Mouse (Mus musculus) cerebellum, adult 11 months (tissue): ENCODE results near the gene Nucks1.

Source experiments
- DNase-seq: peaks from one replicate; pipeline ENCODE4 v3.0.0; 2022

Nucks1 gene

DNA sequence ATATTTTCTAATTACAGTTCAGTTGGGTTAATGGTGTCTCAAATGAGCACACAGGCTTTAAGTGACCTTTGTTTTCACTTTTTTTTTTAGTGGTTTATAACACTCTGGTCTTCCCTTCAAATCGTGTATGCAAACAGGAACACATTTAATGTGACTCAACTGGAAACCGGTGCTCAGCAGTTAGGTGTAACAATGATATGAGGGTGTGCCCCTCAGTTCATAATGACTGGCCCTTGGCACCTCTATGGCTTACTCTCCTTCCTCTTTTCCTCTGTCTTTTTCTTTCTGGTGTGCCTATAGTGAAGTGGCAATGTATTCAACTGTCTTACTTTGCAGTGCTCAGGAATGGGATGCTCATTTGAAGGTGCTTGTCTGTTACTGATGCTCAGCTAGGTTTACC is 23.1 kb downstream of the Nucks1 start:
- DNase-seq: no peak

DNA sequence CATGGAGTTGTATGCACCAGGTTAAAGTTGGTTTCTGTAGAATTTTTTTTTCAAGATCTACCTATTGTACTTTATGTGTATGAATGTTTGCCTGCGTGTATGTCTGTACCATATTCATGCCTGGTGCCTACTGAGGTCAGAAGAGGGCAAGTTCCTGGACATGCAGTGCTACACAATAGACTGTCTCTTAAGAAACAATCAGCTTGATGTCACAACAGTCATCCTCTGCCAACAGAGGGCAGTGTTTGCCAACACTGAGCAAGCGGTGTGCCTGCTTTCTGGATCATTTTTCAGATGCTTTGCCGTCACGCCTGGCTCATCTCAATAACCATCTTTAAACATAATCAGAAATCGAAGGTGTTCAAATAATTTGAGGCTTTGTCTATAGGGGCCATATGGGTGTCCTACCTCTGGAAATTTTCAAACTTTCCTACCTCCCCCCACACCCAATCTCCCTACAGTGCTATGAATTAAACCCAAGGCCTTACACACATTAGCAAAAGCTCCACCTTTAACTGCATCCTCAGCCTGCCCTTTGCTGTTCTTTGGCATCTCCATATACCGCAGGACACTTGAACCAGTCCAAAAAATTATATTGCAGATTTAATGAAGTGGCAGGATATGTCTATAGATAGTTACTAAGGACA is 27.4 kb downstream of the Nucks1 start:
- DNase-seq: peak; percentile 44

DNA sequence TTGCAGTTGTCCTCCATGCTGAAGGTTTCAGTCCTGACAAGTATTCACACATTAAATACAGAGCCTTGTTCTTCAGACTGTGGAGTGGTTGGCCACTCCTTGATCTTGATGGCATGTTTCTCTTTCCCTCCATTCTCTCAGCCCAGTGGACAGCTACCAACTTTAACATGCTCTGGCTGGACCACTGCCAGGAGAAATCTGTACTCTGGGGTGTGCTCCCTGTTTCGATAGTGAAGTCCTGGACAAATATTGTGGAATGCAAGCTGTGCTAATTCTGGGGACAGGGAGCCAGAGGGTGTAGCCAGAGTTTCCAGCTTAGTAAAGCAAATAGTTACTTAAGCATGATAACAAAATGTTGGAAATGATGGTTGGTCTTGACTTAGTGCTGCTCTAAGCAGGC is 28.5 kb downstream of the Nucks1 start:
- no peak for DNase-seq

DNA sequence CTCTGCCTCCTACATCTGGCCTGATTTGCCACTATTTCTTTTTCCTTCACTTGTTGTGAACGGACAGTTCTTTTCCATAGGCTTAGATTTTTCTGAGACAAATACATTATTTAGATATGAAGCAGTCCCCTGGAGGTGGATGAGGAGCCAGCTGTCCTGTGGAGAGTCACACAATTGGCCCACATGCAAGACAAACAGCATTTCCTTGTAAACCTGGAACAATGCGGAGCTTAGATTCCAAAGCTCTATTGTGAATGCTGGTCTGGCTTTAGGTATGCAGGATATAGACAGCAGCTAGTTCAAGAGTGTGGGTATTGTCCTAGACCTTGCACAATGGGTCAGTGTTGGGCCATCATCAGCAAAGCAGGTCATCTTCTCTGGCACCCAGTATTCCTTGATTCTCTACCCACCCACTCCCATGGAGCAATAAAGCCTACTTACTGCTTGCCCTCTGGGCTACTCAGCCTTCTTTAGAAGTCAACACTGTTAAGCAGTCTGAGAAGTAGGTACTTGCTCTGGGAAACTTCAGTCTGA is 30.4 kb downstream of the Nucks1 start:
- DNase-seq: no peak

DNA sequence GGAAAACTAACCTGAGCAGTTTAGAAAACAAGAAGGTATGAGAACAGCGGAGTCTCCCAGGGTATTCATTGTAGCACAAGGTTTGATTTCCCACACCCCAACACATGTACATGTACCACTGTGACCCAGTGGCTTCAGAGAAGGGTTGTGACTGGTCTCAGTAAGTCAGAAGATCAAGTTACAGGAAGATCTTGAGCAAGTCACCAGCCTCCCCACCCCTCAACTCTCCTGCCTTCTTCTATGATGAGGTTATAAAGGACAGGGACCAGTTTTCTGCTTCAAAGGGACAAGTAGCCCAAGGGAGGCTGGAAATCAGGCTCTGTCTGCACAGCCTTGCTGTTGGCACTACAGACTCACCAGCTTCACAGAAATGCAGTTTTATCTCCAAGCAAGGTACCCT is 31.2 kb downstream of the Nucks1 start:
- no peak for DNase-seq

DNA sequence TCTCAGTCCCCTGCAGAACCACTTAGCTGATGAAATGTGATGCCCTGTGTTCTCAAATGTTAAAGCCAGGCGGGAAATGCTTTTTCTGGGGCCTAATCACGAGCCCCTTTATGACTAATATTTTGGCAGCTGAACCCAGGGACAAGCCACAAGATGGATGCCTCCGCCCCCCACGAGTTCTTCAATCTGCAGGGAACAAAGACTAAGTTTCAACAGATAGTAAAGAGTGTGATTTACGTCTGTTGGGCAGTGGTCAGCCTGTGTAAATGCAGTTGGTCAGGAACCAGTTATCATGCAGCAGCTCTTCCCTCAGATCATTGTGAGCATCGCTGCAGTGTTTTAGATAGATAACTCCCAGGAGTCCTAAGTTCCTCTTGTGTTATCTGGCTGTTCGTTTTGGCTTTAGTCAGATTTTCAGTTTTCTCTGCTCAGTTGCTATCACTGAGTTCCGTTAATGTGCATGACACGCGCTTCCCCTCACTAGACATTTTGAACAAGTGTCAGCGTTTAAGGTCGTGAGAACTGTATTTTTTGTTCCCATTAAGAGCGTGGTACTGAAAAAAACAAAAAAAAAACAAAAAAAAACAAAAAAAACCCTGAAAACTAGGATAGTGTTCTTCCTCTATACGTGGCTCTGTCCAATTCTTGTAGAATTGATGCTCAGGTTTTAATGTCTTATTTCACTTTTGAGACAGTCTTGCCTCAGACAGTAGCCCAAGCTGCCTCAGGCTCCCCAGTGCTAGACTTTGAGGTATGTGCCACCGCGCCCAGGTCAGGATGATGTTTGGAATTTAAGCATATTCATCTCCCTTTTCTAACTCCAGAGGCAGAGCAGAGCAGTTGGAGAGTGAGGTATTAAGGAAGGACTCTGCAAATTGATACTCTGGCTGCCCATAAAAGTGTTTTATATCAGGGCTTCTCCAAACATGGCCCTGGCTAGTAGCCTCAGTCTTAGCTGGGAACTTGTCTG is 32.6 kb downstream of the Nucks1 start:
- DNase-seq: no peak

DNA sequence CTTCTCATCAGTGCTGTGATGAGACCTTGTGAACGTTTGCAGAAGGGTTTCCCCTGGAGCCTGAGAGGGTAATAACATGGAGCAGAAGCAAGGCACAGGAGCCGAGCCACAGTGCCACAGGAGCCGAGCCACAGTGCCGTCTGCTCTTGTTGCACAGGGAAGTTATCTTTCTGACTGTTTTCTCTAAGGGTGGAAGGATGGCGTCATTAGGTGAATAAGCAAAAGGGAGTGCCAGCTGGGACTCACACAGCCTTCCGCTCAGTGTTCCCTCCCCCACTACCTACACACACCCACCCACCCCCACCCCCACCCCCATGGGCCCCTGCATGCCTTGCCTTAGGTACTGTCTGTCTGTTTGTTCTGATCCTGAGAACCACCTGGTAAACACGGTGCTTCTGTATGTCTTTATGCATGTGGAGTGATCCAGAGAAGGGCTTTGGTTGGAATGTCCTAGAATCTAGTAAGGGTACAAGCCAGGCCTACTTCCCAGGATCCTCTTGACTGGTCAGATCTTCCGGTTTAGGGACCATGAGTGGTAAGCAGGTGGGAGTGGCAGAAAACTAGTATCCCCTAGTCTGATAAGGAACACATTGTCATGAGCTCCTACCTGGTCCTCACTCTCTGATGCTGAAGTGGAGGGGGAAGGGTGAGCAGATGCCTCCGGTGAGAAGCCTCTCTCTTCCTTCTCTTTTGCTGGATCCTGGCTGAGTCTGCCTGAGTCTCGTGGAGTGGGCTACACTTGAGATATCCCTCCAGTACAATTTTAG is 35.5 kb downstream of the Nucks1 start:
- no peak for DNase-seq

DNA sequence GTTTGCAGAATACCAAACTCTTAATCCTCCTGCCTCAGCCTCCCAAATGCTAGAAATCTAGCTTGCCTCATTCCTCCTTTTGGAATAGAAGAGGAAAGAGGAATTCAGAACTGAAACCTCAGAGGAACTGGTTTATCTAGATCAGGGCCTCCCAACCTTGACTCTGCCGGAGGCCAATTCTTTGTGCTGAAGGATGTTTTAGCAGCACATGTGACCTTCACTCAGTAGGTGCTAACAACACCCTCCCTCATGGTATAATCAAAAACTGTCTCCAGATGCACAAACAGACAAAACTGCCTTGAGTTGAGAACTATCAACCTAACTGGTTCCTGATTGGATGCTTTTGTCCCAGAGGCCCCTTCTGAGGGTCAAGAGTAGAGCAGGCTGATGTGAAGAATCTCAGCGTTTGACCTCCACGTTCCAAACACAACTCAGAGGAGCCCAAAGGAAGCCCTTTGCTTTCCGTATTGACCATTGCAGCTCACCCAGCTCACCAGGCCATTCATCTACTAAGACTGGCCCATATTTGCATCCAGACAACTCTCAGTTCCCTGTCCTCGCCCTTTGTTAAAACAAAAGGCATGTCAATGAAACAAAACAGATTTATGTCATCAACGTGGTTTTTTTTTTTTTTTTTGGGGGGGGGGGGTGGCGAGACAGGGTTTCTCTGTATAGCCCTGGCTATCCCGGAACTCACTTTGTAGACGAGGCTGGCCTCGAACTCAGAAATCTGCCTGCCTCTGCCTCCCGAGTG is 36.3 kb downstream of the Nucks1 start:
- DNase-seq: no peak

DNA sequence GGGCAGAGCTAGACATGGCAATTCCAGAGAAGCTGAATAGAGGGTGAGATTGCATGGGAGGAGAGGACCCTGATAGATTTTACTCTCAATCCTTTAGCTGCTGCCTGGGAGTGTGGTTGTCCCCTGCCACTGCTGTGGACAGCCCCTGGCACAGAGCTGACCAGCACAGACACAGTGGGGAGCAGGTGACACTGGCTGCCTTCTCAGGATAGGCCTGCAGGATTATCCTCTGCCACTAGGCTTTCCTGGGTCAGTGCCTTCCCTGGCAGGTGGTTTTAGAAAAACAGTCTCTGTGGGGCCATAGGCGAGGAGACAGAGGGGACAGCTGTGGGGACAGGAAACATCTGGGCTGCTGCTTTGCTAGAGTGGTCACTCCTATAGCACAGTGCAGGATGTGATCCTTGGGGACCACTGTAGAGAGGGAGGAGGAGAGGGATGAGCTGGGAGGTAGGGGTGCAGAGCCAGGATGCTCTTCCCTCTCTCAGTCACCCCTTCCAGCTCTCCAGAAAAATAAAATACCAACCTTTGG is 37.7 kb downstream of the Nucks1 start:
- no peak for DNase-seq

DNA sequence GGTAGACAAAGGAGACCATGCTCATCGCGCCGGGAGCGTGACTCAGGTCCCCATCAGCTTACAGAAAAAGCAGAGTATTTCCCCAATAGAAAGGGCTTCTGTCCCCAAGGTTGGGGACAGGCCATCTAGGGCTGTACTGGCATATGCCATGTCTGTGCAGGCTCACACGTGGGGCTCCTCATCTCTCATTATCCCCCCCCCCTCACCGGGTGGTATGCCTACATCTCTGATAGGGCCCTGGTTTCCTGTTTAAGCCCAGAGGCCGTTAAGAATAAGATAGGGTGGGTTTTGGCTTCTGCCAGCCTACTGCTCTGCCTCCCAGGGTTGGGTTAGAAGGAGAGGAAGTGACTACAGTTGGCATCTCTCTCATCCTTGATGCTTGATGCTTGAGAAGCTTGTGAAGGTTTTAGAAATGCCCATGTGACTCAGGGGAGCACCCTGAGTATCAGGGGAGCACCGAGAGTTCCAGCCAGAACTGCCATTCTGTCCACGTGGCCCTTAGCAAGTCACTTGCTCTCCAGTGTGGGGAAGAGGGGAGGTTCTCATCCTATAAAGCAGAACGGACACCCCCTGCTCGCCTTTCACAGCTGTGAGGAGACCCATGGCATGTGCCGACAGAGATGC is 44.0 kb downstream of the Nucks1 start:
- no peak for DNase-seq

DNA sequence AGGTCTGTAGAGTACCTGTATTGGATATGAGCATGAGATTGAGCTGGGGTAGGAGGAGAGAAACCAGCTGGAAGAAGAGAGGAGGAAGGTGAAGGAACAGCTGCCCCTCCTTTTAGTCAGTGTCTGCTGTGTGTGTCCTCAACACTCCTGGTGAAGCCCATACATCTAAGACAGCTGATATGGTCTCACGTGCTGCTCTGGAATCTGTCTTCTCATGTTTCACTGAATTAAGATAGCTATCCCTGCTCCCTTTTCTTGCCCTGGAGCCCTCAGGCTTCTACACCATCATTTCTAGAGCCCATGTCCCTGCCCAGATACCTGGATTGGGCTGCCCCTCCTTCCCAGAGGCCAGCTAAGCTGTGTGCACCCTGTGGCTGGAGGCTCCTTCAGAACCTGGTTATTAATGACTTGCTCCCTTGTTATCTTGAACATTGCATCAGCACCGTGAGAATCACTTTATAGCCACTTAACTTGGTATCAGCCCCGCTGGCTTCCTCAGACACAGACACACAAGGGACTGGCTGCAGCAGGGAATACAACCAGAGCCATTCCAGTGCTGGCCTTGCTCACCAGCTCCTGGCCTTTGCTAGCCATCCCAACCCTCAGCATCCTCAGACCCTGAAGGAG is 44.9 kb downstream of the Nucks1 start:
- no peak for DNase-seq

DNA sequence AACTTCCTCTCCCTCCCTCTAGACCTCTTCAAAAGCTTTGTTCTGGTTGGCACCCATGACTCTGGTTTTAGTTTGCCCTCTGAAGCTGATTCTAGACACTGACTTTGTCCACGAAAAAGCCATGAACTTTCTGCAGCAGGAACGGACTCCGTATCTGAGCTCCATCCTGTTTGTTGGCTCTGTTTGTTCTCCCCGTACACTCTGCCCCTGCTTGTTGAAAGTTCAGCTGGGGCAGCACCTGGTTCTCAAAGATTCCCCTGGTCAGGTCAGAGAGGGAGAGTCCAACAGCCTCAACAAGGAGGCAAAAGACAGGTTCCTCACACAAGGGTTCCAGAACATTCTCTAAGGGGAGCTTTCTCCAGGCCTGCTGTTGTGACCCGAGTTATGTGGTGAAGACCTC is 47.1 kb downstream of the Nucks1 start:
- no peak for DNase-seq

DNA sequence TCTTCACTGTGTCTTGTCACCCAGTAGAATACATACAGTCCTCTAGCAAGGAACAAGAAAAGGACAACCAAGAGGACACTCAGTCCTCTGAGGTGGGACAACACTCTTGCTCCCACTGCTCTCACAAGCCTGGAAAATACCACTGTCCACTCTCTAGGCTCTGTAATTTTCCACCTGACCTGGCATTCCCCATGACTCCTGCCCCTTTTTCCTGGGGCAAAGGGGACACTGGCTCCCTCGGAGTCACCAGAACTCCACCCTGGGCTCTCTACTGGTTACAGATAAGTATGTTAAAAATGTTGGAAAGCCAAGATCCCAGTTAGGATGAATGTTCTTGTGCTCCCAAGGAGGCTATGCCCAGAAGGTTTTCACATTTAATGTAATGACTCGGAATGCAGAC is 50.7 kb downstream of the Nucks1 start:
- DNase-seq: no peak

DNA sequence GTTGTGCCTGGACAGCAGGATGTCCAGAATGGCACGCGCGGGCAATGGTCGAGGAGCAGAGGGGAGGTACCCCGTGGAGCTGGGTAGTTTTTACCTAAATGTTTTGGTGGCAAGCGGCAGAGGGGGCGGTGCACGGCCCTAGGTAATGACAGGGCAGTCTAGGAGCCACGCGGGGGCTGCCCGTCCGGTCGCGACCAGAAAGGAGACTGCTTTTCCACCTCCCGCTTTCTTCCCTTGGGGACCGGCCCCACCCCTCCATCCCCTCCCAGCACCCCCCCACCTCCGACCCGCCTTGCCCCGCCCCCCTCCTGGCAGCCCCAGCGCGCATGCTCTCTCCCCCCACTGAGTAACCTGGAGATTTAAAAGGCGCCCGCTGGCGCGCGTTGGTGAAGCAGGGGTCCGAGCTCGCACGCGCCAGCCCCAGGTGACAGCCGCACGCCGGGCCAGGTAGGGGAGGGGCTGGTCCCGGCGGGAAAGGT is 52.3 kb downstream of the Nucks1 start, which contains the start of gene Slc45a3:
Slc45a3 (plus strand) TSS at position 362 of the 479 bp plus-strand sequence.
- DNase-seq: no peak

DNA sequence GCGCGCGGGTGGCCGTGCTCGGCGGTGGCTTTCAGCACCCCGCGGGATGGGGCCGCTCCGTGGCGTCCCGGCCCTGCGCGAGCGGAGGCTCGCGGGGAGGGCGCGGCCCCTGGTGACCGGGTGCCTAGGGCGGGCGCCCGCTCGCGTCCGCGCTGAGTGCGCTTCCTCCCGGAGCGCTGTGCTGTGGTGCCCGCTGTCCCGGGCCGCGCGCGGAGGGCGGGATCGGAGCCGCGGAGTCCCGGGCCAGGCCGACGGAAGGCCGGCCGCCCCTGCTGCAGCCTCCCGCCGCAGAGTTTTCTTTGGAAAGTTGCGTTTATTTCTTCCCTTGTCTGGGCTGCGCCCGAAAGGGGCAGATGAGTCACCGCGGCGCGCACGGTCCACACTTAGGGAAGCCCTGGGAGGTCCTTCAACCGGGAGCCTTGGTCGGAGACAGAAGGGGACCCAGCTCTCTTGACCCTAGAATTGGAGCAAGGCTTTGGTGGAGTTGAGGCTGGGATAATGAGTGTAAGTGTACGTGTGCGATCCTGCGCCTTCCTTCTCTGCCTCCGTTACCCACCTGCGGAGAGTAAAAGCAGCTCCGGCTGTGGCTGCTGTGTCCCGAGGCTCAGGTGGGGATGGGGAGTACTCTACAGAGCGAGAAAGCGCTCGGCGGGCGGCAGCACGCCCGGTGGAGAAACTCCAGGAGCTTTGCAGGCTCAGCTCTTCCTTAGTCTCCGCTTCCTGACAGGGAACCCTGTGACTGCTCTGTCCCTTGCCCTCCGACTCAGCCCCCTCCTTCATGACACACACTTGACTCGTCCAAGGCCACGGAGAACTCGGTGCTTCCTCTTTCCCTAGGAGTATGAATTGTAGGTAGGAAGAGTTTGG is 53.0 kb downstream of the Nucks1 start:
- DNase-seq: peak; percentile 1

DNA sequence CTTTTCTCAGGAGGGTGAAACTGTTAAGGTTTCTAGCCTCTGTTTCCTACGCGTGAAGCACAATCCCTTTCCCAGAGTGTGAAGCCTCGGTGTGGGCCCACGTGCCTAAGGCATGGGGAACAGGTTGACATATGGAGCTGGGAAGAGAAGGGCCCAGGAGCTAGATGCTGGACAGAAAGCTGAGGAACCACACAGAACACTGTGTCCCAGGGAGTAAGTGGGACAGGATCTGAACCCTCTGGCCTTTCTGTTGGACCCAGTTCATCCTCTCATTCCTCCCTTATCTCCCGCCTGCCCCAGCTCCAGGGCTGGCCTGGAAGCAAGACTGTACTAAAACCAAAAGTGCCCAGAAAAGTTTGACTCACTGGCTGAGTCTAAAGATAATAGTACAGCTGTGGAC is 53.8 kb downstream of the Nucks1 start:
- DNase-seq: no peak

DNA sequence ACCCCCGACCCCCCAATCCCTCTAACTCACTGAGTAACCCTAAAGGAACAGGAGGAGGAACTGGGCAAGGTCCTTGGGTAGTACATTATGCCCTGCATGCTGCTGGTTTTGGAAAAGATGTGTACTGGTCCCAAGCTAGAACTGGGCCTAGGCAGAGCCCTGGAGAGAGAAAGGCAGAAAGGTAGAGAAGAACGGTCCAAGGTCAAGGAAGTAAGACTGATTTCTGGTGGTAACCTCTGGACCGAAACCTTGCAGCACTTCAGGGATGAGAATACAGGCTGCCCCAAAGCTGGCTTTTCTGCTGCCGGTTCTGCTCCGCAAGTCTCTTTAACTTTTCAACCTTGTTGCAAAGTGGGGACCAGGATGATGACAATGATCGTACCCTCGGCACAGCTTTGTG is 54.2 kb downstream of the Nucks1 start:
- DNase-seq: no peak

DNA sequence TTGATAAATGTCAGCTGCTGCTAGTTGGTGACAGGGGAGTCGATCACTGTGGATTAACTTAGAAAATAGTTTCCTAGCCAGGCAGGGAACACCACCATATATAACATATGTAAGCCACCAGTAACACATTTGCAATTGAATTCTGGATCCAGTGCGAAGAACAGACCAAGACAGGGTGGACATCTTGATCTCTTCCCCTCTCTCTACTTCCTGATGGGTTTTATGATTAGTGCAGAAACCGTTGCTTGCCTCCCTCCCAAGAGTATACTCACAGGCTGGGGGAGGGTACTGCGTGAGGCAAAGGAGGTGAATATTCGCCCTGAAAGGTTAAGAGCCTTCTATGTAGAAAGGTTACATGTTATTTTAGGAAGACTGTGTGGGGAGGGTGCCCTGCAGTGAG is 55.5 kb downstream of the Nucks1 start:
- no peak for DNase-seq

DNA sequence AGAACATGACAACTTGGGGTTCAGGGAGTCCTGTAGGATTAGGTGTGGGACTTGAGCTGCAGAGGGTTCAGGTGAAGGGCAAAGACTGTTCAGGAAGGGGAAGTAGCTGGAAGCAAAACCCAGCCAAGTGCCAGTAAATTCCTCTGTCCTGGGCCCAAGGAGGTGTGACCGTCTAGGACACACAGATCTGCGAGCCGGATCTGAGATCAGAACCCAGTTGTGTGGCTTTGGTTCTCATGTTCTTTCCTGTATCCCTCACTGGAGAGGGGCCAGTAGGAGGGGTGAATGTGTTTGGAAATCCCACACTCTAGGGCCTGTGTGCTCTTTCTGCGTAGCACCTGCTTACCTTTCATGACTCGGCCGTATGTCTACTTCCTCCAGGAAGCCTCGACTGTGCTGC is 57.0 kb downstream of the Nucks1 start:
- no peak for DNase-seq

DNA sequence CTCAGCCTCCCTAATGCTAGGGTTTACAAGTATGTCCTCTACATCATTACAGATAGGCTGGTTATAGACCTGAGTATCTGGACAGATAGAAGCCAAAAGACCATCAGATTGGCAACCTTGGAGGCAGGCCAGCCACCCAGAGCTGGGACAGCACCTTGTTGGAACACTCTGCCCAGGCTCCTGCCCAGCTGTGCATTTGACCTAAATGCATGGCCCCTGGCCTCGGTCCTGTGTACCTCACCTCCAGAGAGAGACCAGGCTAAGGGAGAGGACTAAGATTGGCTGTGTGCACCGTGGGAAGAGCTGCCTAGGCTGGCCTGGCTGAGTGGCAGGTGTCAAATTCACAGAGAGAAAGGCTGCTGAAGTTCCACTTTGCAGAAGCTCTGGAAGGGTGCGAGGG is 58.2 kb downstream of the Nucks1 start:
- no peak for DNase-seq
